Mouse (Mus musculus): ENCODE results near the gene Wdr60.
"Not testable (repeated sequence)": the region's sequence is repeated elsewhere in the genome, so short reads cannot be mapped to it uniquely, and the experiment has no call there.

Wdr60 gene

DNA sequence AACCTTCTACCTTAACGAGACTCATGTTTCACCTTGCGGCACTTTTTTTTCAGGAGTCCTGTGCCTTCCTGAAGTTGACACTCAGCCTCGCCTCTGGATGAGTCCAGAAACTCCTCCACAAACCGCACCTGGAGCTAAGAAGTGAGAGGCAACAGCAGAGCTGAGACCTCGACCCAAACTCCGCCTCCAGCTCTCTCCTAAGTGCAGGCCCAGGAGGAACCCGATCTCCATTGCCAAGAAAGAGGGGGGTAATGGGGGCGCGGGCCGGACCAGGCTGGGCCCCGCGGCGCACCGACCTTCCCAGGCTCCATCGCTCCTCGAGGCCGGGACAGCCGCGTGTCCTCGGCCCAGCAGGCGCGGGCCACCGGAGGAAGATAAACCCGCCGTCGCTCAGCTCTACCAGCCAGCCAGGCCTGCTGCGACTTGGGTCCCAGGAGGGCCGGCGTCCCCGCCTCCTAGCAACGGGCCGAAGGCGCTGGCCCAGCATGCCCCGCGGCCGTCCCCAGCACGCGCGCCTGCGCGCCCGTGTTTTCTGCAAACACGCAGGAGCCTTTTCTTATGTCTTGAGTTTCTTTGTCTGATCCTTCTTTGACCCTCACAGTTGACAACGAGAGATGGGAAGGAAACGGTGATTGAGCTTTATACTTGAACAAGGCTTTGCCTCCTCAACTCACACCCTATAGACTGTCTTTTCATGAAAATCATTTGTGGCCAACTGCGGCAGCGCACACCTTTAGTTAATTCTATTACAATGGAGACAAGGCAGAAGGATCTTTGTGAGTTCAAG, at the start of gene Wdr60:
Gene Wdr60 (minus strand): TSS at position 468 of the 787 bp plus-strand sequence.
- DNase-seq (ENCODE audit: low spot score): peak; percentile 83

DNA sequence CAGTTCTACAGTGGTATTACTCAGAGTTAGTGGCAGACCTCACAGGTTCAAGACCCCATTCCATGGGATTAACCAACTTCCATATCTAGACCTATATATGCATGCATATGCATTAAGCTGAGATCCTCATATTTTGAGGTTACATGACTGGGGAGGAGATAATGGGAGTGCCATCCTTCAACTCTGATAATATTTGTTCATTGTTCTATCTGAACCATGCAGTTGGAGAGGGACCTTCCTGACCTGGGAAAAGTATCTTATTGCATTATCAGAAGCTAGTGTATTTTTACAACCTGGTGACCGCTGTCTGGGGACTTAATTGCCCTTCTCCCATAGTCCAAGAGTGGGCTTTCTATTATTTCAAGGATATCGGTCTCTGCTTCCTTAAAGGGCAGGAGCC, 45.8 kb upstream of the Wdr60 start:
- DNase-seq (ENCODE audit: low spot score): no peak

DNA sequence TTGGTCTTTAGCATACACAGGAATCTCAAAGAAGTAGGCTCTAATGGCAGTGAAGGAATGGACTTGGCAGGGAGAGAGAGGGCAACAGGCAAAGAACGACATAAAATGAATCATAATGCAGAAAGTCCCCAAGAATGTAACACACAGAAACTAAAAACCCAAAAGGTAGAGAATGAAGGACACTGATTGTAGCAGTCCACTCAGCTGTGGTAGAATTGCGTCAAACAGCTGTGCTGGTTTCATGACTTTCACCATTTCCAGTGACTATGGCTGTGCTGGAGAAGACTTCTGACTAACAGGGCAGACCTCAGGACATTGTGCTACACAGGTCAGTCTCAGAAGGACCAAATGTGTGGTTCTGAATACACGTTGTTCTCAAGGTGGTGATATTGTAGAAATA, 45.0 kb upstream of the Wdr60 start:
- DNase-seq (ENCODE audit: low spot score): no peak

DNA sequence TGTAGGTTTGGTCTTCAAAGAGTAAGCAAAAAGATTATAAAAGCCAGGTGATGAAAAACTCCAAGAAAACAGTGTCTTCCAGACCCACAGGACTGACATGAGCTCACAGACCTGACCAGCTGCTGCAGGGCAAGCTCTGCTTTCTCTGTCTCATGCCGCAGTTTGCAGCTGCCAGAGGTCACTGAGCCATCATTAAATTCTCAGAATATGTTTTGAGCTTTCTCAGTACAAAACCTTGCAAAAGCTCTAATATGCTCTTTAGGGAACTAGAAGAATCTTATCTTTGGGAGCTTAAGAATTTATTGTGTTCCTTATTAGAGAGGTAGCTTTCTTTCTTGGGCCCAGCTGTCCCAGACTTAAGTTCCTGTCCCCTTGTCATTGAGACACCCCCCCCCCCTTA, 43.2 kb upstream of the Wdr60 start:
- peak; percentile 7 for DNase-seq (ENCODE audit: low spot score)

DNA sequence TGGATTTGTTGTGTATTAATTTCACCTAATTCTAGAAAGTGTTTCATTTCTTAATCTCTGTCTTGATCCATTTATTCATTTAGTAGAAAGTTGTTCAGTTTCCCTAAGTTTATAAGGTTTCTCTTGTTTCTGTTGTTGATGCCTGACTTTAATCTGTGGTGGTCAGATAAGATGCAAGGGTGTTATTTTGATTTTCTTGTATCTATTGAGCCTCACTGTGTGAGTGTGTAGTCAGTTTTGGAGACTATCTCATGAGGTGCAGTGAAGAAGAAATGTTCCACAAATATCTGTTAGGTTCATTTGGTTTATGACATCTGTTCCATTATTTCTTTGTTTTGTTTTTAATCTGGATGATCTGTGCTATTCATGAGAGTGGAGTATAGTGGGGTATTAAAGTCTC, 39.4 kb upstream of the Wdr60 start:
- no peak for DNase-seq (ENCODE audit: low spot score)

DNA sequence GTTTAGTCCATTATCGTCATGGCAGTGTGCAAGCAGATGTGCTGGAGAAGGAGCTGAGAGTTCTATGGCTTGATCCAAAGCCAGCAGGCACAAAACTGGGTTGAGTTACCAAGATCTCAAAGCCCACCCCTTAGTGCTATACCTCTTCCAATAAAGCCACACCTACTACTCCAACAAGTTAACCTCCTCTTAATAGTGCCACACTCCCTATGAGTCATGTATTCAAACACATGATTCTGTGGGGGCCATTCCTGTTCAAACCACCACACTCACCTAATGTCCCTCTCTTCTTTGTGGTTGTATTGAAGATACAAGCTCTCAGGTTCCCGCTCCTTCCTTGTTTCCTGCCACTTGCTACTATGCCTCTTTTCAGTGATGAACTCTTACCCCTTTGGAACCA, 37.1 kb upstream of the Wdr60 start:
- DNase-seq (ENCODE audit: low spot score): no peak

DNA sequence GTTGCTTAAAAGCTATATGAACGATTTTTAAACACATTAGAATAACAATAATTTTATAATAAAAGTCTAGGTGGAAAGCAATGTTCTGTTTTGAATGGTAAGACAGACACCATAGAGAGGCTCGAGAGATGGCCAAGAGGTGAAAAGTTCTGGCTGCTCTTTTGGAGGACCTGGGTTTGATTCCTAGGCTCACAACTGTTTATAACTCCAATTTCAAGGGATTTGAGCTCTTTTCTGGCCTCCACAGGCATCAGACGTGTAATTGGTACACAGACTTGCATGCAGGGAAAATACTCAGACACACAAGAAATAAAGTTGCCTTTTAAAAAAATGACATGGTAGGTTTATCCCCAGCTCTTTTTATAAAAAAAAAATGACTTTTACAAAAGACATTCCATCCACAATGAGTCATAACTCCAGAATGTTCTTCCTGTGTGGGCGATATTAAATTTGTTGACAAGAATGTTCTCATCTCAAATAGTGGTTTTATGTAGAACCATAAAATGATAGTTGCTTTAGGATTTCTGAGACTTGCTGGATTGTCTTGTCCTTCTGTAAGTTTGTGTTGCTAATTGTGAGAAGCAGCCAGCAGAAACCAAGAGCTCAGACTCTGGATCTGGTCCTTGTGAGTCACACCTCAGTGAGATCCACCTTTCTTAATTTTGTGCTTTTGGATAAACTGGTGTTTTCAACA, 30.9 kb upstream of the Wdr60 start:
- no peak for DNase-seq (ENCODE audit: low spot score)

DNA sequence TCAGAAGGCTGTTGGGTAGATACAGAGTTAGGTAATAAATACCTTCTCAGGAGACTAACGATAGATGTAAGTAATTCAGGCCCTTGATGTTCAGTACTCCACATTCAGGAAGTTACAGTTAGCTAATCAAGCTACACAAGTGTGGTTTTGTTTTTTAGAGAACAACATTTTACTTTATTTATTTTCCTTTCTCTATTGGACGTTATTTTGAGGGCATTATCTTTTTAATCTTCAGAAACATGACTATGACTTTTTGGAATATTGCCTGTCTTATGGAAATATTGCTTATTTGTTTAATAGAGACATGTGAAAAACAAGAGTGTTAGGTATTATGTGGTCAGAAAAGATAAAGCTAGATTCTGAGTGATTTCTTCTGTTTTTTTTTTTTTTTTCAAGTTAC, 30.4 kb upstream of the Wdr60 start:
- no peak for DNase-seq (ENCODE audit: low spot score)

DNA sequence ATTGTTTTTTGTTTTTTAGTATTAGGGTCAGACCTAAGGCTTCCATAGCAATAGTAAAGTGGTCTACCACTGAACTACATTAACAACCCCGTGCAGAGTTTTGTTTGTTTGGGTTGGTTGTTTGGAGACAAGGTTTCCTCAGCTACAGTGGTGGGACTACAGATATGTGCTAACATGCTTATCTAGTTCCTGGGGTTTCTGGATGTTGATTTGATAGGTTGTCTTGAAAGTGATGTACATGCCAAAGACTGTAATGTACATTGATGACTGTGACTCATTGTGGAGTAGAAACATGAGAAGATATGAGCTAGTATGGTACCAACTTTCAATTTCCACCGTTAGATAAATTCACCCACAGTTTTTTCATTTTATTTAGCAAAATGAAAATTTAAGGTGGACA, 20.7 kb upstream of the Wdr60 start:
- no peak for DNase-seq (ENCODE audit: low spot score)

DNA sequence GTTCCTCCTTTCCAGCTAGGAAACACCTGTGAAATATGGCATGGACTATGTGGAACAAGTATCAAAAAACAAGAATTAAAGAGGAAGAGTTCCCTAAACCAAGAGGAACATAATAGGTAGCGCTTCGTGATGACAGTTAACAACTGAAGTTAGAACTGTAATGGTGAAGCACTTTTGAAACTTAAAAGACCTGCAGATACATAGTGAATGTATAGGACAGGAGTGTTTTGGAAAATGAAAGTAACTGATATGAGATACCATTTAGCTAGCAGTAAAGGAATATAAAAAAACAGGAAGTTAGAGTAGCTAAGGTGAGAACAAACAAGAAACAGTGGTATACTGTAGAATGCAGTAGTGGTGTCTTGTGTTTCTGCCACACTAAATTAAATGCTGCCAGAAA, 20.0 kb upstream of the Wdr60 start:
- DNase-seq (ENCODE audit: low spot score): no peak

DNA sequence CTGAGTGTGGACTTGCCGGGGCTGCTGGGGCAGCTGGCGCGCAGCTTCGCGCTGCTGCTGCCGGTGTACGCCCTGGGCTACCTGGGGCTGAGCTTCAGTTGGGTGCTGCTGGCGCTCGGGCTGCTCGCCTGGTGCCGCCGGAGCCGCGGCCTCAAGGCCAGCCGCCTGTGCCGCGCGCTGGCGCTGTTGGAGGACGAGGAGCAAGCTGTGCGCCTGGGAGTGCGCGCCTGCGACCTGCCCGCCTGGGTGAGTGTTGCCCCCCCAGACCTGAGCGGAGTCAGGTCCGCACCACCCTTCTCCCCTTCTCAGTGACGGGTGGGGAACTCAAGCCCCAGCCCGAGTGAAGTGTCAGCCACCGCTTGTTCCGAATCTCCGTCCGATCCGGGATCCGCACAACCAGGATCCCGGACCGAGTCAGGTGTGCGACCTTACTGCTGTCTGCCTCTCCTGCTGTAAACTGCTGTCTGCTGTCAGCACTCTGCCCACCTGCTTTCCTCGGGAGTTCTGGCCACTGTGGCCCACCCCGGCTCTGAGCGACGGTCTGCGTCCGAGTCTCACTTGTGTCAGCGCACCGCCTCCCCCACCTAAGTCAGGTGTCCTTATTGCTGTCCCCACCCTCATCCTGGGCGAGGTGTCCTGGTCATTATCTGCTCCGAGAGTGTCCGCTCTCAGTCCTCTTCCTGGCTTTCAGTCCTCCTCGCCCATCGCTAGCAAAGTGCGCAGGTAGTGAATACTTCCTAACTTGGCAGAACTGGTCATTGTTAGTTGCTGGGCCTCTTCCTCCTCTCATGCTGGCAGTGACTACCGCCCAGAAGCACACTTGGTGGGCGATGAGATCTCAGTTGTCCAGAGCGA, 18.8 kb upstream of the Wdr60 start:
- DNase-seq (ENCODE audit: low spot score): peak; percentile 22

DNA sequence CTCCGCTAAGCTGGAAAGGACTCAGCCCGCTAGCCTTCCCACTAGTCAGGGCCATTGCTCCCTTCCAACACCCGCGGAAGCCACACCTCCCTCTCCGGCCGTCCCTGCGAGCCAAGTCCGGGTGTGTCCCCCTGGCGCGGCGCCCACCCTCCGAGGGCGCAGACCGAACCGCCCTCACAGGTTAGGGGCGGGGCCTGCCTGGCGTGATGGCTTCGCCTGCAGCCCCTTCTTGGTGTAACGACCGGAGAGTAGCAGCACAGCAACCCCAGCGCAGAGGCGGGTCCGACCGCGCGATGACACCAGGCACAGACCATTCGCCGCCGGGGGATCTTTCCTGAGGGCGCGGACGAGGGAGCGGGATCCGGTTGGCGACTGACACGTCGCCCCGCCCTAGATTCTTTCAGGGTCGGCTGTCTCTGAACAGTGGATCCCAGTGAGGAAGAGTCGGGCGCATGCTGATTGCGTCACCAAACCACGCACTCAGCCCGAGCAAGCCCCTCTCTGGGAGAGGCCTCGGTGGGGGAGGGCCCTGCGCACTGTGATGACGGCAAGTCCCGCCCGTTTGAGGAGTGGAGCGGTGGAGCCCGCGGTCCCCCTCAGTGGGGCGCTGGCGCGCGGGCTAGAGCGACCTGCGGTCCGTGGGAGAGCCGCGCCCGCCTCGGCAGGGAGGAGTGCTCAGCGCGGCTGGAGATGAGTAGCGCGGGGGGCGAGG, 18.0 kb upstream of the Wdr60 start, which contains the start of gene Esyt2:
Gene Esyt2 (plus strand): TSS at position 544 of the 712 bp plus-strand sequence.
- peak; percentile 97 for DNase-seq (ENCODE audit: low spot score)

DNA sequence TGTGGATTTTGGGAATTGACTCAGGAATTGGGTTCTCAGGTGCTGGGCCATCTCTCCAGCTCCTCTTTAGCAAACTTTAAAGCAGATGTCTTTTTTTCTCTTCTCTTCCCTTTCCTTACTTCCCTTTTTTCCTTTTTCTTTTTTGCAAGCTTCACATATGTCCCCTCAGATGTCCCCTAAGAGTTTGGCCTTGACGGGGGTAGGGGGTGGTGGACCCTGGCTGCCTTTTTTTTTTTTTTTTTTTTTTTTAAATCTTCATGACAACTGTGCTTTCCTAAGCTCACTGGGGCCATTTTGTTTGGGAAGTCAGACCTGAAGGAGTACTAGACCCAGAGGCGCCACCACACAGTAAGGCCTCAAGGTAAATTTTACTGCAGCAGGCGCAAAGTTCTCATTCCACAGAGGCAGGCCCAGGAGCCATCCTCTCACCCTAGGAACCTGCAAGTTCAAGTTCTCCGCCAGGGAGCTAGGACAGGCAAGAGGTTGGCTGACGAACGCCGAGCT, 17.4 kb upstream of the Wdr60 start:
- DNase-seq (ENCODE audit: low spot score): no peak

DNA sequence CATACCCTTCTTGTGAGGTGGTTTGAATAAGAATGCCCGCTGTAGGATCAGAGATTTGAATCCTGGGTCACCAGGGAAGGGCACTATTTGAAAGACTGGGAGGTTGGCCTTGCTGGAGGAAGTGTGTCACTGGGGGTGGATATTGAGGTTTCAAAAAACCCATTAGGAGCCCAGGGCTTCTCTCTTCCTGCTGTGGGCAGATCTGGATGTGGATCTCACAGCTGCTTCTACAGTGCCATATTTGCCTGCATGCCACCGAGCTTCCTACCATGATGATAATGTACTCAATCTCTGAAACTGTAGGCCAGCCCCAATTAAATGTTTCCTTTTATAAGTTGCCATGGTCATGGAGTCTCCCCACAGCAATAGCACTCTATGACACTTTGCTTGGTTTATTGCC, 16.4 kb upstream of the Wdr60 start:
- DNase-seq (ENCODE audit: low spot score): no peak

DNA sequence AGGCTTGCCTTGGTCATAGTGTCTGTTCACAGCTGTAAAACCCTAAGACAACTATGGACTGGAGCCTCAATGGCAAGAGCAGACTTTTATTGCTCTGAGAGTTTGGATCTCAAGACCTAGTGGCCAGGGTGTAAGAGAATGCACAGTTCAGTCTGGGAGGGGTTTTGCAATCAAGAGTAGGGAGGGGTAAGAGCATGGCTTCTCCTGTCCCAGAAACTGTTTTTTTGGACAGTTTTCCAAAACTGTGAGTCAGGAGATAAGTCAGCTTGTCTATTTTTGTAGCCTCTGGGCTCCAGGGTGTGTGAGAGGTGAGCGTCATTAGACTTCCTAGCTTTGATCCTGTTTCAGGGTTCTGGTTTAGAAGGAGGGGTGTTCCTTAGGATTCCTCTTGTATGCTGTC, 15.7 kb upstream of the Wdr60 start:
- no peak for DNase-seq (ENCODE audit: low spot score)

DNA sequence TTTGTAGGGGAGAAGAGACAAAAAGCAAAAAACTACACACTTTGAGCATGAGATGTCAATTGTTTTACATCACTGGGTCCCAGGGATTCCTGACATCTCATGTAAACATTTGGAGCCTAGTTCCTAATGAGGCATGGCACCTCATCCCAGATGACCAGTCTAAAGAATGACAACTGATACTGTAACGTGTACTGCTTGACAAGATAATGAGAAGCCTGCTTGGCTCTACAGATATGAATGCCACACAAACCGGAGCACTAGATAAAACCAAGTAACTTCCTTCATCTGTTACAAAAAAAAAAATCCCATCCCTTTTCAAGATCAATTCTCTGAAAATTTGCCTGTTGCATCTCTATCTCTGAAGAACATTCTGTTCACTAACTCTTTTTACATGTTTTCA, 14.1 kb upstream of the Wdr60 start:
- DNase-seq (ENCODE audit: low spot score): no peak

DNA sequence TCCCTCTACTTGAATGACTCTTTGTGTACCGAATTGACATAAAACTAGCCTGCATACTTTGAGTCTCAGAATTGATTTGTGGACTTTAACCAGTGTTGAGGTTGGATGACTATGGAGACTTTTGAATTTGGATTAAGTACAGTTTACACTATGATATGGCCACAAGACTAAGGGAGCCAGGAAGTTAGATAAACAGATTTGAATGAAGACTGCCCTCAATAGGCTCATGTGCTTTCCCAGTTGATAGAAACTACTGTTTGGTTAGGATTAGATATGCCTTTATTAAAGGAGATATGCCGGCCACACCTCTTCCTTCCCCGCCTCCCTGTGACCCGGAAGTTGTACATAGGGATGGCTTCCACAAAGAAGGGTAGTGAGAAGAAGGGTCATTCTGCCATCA, 12.8 kb upstream of the Wdr60 start:
- no peak for DNase-seq (ENCODE audit: low spot score)

DNA sequence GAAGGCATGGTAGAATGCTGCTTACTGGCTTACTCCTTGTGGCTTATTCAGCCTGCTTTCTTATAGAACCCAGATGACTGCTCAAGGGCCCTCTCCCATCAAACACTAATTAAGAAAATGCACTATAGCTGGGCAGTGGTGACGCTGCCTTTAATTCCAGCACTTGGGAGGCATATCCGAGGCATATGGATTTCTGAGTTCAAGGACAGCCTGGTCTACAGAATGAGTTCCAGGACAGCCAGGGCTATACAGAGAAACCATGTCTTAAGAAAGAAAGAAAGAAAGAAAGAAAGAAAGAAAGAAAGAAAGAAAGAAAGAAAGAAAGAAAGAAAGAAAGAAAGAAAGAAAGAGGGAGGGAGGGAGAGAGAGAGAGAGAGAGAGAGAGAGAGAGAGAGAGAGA, 12.3 kb upstream of the Wdr60 start, which contains the start of gene Gm11027:
Gene Gm11027 (plus strand): TSS at position 301 of the 400 bp plus-strand sequence.
- not testable (repeated sequence) for DNase-seq (ENCODE audit: low spot score)

DNA sequence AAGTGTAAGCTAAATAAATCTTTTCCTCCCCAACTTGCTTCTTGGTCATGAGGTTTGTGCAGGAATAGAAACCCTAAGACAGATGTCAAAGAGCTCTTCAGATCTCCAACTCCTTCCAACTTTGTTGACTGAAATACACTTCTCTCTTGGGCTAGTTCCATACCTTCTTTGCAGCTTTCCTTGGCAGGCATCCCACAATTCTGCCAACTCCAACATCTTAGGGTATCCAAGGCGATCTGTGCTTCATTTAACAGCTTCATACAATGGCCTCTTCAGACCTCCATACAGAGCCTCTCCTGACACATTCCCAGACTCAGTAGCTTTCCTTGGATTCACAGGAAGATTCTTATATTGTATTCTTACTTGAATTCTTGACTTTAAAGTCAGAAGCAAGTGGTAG, 10.9 kb upstream of the Wdr60 start:
- no peak for DNase-seq (ENCODE audit: low spot score)

DNA sequence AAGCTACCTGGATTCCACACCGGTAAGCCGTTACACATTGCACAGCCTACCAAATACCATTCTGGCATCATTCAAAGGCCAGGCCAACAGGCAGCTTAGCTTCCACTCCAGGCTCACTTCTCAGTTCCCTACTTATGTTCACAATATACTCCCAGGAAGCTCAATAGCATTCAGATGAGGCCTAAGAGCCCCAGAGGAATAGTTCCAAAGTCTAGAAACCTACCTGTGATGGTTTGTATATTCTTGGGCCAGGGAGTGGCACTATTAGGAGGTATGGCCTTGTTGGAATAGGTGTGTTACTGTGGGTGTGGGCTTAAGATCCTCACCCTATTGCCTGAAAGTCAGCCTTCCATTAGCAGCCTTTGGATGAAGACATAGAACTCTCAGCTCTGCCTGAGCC, 8.2 kb upstream of the Wdr60 start:
- DNase-seq (ENCODE audit: low spot score): no peak

DNA sequence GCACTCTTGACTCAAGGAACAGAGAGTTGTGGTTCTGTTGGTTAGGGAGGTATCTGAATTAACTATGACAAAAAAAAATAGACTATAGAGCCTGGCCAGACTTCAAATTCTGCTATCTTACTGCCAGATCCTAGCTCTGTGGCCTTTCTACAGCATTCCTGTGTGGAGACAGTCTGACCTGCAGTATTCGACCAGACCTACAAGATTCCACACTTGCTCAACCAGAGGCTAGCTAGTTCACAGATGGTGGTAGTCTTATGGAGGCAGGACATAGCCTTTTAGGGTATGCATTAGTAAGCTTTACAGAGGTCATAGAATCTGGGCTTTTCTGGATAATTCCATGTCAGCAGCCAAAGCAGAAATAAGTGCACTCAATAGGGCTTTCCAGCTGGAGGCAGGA, 7.7 kb upstream of the Wdr60 start:
- no peak for DNase-seq (ENCODE audit: low spot score)

DNA sequence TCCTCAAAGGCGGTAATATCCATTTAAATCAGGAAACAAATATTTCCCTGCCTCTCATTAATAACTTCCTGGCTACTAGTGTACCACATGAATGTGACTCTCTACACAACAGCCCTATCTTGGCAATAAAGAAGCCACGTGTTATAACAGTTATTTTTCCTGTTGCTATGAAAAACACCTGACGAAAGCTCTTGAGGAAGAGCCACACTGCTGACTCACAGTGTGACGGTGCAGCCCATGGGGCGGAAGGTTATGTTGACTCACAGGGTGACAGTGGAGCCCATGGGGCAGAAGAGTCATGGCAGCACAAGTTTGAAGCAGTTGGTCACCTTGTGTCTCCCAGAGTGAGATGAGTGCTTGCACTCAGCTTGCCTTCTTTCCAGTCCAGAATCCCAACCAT, 6.6 kb upstream of the Wdr60 start:
- no peak for DNase-seq (ENCODE audit: low spot score)

Measured in MN1 (cell line).